Mouse (Mus musculus): Measurements from ENCODE around the gene Slc7a6os.
"Not testable (repeated sequence)": the region's sequence is repeated elsewhere in the genome, so short reads cannot be mapped to it uniquely, and the experiment has no call there.

Slc7a6os gene

DNA sequence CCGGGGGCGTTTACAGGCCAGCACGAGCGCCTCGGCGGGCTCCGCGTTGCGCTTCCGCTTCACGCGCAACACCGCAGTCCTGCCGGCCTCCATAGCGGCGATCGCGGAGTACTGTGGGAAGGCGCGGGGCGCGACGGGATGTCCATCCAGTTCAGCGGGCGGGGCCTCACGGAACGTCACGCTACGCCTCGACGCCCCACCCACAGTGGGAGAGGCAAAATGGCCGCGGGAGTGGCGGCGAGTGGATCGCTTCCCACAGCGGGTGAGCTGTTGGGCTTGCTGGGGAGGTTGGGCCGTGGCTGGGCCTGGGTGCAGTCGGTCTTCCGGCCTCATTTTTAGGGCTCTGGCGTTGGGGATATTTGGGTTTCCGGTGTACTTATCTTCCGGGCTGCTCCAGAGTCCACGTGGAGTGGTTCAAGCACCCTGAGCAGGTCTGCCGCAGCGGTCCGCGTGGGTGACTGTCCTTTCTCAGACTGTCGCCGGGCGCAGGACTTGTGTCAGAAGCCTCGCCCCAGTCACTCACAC, at the start of gene Slc7a6os, which contains the start of gene Prmt7:
Gene Slc7a6os, minus strand, starts transcription at position 115 of the 525 bp plus-strand sequence.
Gene Prmt7, plus strand, starts transcription at position 116 of the 525 bp plus-strand sequence.
- peak; percentile 98 for DNase-seq

DNA sequence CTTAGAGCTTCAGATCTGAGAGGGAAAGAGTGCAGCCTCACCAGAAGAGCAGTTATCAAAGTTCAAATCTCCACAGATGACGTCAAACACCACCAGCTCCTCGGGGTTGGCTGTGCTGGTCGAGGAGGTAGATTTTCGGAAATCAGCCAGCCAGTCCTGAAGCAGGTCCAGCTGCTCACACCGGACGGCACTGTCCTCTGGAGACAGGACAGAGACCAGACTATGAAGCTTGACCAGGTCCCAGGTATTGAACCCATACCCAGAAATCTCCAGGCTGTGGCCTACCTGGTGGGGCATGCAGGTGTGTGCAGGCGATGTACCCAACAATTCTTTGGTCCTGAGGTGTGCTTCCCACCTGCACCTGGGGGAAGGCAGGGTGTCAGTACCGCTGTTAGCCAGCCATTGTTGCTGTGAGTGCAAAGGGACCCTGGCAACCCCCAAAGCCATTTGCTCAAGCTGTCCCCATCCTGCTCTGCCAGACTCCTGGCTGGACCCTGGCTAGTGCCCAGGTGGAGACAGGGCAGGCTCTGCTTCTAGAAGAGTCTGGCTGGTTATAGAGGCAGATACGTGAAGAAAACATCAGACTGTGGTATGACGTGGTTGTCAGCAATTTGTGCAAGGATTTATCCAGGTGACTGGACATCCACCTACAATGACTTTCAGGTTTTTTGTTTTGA, 49.0 kb upstream of the Slc7a6os start:
- DNase-seq = no peak

DNA sequence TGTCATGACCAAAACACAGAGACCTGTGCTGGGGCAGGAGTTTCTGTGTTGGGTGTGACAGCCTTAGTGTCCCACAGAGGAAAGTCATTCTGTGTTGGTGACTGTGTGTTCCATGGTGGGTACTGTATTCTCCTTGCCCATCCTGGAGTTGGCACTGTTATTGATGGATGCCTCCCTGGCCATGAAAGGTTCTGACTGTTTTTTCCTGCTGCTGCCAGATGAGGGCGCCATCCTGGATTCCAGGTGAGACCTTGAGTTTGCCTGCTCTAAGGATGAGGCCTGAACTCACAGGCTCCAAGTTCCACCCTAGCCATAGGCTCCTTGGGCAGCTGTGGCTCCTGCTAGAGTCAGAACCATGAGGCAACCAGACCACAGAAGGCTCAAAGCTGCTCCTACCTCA, 47.4 kb upstream of the Slc7a6os start:
- DNase-seq = no peak

DNA sequence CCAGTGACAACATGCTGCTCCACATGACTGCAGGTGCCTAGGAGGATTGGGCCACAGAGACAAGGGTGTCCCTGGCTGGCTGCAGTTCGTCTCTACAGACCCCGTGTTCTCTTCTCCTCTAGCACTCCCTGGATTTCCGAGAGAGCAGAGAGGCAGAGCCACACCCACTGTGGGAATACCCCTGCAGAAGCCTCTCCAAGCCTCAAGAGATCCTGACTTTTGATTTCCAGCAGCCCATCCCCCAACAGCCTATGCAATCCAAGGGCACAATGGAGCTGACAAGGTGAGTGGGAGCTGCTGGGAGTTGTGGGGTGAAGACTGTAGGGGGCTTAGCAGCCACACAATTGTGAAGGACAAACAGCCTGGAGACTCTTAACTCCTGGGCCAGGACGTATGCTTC, 39.5 kb upstream of the Slc7a6os start:
- no peak for DNase-seq

DNA sequence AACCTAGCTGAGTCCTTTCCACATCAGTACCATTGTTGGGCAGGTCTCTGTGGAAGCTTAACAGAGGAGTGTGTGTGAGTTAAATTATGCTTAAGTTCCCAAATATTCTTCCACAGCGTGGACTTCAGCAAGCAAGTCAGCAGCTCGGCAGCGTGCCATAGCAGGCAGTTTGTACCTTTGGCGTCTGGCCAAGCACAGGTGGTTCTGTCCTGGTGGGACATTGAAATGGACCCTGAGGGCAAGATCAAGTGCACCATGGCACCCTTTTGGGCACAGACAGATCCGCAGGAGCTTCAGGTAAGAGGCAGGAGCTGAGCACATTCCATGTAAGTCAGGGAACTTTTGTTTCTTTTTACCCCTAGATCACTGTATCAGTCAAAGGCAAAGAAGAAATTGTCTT, 26.4 kb upstream of the Slc7a6os start:
- no peak for DNase-seq

DNA sequence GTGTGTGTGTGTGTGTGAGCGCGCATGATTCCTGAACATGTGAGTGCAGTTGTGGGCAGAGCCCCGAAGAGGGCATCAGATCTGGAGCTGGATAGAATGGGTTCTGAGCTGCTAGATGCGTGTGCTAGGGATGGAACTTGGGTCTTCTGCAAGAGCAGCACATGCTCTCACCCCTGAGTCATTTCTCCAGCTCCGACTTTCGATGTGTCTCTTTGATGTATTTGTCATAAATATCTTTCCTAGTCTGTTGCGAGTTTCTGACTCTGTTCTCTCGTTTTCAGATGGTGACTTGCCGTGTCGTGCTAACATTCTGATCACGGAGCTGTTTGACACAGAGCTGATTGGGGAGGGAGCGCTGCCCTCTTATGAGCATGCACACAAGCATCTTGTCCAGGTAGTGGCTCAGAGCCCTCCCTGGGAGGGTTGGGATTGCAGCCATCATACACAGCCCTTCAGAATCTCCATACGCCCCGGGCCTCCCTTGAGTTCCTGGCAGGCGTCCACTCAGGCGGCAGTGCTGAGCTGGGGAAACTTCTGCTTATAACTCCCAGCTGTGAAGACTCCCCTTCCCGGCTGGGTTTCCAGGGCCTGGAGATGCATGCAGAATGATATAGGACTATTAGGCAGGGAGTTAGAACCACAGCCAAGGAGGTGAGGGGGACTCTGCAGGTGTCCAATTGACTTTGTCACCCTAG, 24.0 kb upstream of the Slc7a6os start:
- DNase-seq = peak; percentile 9

DNA sequence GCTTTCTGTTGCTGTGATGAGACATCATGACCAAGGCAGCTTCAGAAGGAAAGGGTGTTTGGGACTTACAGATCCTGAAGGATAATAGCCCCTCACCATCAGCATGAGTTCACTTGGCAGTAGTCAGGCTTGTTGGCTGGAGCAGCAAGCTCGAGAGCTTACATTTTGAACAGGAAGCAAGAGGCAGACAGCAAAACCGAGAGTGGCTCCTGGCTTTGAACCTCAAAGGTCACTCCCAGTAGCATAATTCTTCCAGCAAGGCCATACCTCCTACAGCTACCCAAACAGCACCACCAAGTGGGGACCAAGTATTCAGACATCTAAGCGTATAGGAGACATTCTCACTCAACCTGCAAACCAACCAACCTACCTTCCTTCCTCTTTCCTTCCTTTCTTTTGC, 22.0 kb upstream of the Slc7a6os start:
- no peak for DNase-seq

DNA sequence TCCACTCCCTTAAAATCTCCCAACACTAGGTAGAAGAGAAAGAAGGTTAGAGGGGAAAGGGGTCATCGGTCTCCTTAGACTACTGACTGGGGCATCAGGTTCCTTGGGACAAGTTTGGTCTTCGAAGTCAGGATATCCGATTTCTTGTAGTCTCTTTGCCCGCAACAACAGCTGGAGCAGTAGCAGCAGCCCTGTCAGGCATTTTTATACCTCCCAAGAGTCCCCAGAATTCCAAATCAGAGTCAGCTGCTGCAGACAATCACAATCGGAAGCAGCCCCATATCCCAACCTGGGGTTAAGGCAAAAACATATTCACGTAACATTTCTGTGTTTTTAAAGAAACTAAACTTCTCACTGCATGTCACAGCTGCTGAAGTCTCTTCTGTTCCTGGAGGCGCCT, 20.8 kb upstream of the Slc7a6os start:
- DNase-seq = no peak

DNA sequence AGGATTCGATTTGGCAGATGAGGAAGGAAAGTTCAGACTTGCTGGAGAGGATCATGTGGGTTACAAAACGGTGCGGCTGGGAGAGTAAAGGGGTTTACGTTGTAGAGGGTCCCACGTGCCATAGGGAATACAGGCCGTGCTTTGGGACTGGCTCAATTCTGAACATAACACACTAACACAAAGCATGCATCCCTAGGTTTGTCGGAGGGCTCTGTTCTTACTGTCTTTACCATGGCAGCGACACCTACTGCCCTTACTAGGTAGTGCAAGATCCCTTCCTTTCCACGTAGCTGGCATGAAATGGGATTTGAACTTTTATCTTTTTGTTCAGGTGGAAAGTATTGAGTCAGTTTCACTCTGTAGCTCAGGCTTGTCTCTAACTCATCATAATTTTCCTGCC, 15.9 kb upstream of the Slc7a6os start:
- peak; percentile 71 for DNase-seq

DNA sequence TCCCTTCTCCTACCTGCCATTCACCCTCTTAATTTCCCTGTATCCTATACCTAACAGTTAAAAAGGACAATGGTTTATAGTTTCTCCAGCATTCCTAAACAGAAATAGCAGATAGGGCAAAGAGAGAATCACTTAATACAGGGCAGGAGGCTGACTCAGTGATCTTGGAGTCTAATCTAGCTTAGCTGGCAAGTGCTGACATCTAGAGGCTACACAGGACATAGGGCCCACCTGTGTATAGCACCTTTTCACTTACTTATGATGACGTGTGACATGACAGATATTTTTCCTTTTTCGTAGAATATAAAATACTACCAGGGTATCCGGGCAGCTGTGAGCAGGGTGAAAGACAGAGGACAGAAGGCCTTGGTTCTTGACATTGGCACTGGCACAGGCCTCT, 8.9 kb upstream of the Slc7a6os start:
- no peak for DNase-seq

DNA sequence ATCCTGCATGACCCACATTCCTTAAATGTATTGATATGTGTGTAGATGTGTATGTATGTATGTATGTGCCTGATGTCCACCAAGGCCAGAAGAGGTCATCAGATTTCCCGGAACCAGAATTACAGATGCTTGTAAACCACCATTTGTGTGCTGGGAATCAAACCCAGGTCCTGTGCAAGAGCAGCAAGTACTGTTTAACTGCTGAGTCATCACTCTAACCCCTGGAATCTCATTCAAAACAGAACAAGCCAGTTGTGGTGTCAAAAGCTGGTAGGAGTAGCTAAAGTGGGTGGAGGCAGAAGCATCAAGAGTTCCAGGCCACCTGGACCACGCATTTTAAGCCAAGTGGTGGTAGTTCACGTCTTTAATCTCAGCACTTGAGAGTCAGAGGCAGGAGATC, 3.2 kb upstream of the Slc7a6os start:
- DNase-seq = no peak

DNA sequence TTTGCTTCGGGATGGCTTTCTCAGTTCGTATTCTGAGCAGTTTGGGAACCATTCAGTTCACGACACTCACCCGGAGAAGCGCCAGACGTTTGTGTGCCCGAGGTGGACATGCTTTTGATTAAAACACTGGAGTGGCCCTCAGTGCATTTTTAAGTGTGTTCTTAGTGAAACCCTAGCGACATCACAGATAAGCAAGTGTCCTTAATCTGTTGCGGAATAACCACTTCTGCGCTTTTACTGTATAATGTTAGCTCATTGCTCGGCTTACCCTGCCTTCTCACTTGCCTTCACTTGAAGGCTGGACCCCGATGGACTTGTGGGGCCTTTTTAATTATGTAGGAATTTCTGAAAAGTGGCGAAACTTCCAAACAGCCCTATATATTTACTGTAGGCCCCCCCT, 686 bp upstream of the Slc7a6os start:
- DNase-seq = no peak

DNA sequence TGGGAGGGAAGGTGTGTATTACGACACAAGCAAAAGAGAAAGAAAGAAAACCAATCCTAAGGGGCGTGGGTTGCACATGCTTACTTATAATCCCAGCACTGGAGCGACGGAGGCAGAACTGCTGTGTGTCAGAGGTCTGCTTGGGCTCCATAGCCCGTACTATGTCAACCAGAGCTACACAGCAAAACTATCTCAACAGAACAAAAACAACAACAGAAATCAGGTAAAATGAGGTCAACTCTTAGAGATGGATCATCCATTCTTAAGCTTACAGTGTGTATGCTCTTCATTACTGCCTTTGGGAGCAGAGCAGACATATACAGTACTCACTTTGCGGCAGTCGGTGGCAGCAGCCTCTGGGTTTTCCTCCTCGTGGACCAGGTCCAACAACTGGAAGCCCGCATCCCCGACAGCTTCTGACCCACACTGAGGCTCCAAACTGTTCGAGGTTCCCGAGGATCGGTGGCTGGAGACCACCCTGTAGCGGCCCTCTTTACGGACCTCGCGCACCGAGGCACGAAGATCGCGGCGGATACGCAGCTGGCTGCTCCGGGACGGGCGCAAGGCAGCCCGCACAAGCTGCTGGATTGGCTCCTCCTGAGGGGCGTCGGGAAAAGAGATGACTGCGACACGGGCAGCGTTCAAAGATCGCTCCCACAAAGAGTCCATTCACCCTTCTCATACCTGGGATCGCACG, 552 bp downstream of the Slc7a6os start:
- peak; percentile 6 for DNase-seq

DNA sequence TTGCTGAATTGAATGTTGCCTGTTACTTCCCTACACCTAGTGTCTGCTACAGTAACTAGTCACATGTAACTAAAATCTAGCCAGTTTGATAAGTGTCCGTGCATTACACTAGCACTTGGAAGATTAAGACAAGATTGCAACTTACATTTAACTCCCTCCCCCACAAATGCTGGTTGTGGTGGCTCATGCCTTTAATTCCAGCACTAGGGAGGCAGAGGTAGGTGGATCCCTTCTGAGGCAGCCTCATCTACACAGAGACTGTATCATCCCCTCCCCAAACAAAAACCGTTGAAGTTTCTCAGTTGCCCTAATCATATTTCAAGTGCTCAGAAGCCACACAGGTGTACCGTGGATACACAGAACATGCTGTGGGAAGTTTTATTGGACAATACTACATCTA, 11.1 kb downstream of the Slc7a6os start:
- DNase-seq = not testable (repeated sequence)

DNA sequence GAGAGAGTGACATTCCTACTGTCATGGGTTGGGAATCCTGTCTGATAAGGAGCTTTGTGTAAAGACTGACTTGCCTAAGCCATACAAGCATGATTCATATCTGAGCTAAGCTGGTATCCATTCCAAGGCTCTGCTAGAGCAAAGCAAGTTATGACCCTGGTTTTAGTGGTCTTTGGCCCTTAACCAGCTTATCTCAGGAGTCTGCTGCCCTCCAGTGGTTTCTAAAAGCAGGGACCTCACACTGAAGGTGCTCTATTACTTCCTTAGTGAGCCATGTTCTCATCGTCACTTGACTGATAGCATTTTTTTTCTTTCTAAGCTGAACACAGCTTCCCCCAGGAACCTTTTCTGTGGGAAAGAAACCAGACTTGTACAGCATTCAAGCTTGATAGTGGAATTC, 12.0 kb downstream of the Slc7a6os start:
- peak; percentile 70 for DNase-seq

DNA sequence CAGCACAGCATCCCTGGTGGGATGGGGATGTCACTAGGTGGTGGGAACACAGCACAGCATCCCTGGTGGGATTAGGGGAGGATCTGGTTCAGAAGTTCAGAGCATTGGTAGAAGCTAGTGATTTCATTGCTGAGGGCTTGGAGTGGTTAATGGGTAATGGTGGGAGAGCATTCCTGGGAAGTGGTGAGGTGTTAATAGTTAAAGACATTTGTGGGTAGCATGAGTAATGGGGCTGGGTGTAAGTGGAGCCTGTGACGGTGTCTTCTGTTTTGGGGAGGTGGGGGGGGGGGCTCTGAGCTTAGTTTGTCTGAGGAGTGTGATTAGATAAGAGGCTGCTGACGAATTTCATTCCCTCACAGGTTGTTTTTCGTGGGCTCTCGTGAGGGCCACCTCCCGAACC, 16.7 kb downstream of the Slc7a6os start:
- DNase-seq = no peak

DNA sequence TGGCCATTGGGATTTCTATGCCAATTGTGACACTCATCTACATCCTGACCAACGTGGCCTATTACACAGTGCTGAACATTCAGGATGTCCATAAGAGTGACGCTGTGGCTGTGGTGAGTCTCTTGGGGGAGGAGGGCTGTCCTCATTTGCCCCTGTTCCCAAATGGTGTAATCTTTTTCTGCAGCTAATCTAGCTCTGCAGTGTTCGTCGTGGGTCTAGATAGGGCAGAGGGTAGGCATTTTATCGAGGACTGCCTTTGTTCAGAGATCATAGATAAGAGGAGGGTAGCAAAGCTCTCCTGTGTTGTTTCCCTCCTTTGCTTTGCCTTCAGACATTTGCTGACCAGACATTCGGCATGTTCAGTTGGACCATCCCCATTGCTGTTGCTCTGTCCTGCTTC, 17.6 kb downstream of the Slc7a6os start:
- no peak for DNase-seq

DNA sequence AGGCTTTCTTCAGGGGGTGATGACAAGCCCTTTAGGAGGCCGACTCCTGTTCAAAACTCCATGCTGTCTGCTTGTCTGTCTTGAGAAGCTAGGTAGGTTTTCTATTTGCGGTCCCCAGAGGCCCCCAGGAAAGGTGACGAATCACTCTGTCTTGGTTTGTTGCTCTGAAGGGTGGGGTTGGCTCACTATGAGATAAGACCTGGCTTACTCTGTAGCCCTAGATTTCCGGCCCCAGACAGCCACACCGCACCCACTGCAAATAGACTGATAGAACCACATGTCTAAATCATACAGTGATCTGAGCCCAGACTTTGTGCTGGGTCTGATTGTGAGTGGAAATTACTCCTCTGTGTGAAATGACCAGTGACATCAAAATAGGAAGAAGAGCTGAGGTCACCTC, 19.1 kb downstream of the Slc7a6os start:
- no peak for DNase-seq

DNA sequence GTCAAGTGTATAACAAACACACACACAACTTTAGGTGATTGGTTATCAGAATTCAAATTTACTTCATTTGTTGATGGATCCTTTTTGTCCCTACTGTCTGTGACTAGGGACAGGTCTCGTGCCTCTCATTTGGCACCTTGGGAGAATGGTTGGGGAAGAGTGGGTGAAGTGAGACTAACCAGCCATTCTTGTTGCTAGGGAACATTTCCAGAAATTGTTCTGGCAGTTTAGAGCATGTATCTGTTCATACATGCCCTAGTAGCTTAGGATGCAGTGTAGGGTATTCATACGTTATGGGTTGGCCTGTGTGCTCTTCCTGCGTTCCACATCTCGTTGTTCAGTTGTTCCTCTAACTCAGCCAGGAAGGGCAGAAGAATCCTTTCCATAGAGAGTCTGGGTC, 21.6 kb downstream of the Slc7a6os start:
- DNase-seq = no peak

DNA sequence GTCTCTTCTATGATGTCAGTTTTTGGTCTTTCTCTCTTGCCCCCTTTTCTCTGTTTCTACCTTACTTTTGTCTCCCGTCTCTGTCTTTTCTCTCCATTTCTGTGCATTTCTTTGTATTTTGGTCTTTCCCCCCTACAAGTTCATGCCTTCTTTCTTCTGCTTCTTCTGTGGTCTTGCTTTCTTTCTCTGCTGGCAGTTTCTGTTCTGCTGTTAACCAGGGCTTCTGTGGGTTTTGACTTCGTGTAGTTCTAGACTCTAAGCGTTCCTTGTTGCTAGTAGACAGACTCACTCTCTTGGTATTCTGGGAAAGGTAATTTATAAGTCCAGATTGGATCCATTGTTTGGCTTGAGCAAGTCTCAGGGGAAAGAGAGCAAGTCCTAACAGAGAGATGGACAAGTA, 24.3 kb downstream of the Slc7a6os start:
- DNase-seq = no peak

DNA sequence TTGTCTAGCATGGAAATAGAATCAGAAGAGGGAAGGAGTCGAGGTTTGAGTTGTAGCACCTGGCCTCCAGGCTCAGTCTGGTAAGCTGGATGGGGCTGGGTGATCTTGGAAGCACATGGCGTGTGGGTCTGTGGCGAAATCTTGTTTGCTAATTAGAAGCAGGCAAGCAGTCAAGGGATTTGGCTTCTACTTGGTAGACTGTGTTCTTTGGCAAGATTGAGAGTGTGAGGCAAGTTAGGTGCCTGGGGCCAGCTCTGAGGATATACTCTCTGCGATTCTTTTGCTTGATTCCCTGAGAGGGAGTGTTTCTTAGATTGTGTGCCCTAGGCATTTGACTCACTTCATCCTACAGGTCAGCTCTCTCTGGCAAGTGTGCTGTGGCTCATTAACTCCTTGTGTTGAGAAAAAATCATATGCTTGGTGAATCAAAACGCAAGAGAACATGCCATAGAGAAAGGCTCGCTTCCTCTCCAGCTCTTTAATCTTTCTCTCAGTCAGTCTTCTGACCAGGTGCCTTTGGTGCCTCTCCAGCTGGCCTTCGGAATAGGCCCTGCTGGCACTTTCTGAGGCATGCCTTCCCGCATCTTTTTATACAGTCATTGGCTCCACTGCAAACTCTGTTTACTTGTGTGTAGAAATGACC, 25.0 kb downstream of the Slc7a6os start:
- DNase-seq = peak; percentile 44

DNA sequence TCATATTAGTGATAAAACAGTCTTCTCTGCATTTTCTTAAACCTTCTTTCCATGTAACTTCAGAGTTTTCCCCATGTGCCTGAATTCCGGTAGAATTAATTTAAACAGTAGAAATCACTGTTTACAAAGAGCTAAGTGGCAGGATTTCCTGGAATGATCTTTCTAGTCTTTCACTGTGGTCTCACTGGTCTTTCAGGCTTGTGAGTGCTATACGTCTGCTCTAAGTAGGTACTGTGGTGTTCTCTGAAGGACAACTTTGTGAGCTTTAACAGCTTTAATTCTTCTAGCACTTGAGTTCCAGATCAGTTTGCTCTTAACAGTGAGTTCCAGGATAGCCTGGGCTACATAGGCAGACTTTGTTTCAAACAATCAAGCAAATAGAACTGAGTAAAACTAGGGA, 32.3 kb downstream of the Slc7a6os start:
- no peak for DNase-seq

DNA sequence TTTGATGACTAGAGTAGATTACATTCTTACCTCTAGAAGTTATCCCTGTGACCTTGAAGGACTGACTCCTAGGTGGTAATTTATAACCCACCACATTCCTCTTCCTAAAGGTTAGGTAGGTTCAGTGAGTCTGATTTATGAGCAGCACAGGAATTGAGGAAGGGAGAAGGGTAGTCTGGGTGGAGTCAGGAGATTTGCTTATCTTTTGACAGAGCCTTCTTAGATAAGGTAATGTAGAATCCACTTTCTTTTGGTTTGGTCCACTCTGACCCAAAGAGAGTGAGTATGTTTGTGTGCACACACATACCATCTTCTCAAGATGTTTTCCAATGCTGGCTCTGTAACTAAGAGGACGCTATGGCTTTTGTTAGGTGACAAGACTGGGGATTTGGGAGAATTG, 33.1 kb downstream of the Slc7a6os start:
- DNase-seq = no peak

Measured in lung, postnatal 10 days (tissue).